ENCODE assay signal across 8 mouse cellular contexts in the genomic region with DNA sequence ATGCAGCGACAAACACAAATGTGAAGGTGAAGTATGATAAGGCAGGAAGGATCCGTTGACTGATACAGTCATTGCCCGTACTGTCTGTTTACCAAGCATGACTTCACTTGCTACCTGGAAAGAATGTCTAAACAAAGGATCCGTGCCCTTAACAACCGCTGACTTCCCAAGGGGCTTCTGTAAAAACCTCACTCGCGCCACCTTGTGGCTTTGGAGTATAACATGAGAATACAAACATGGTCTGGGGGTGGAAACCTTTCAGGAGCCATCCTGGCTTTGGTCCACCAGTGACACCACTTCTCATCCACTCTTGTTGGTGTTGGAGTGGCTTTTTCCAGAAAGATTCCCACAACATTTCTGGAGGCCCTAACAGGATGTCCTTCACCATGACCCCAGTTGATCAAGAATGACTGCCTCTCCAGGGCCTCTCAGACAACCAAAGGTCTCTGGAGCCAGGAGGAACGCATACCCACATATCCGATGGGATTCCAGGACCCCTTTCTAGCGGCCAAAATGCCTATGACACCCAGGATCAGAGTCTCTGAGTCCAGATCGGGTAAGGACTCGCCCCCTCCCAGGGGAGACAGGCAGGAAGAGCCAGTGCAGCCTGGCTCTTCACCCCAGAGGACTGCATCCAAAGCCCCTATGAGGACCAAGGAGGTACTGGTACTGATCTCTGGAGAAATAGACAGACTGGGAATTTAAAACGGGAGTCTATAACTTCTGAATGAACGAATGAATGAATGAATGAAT. TPM values are rescaled to one million over a fixed set of nuclear protein-coding genes. Genes with fewer than 3 reads are reported as not detected.
DNase-seq lines count a peak whose midpoint lies in the region; ATAC-seq and TF ChIP-seq lines count a peak whose summit lies in the region.

No protein-coding gene starts in this region.

- no peak for TF ChIP-seq POLR2A in liver, adult 2 months (IDR thresholded peaks at IDR 0.05; ENCODE audit: extremely low read depth, insufficient read depth, low read length)
- no peak for TF ChIP-seq POLR2A in myocyte (IDR thresholded peaks at IDR 0.05; ENCODE audit: insufficient read length, low read depth)

- peak overlapping the region; percentile 29; the same call in 1 of the 2 replicates for H3K9ac ChIP-seq in intestine, embryonic 16.5 days (ENCODE audit: low read depth, low read length)
- H3K9ac ChIP-seq in liver, adult 2 months (ENCODE audit: low read depth, low read length) = no peak overlapping the region; the same call in 1 of the 2 replicates

- H3K27me3 ChIP-seq in intestine, embryonic 16.5 days (replicated peaks; ENCODE audit: control insufficient read depth, insufficient read depth, low read length) = no peaks in the 10 kb centered on the region
- no peaks in the 10 kb centered on the region for H3K27me3 ChIP-seq in liver, adult 2 months (ENCODE audit: control insufficient read depth, insufficient read depth, low read length)
- H3K27me3 ChIP-seq in myocyte (ENCODE audit: control insufficient read depth, insufficient read depth, insufficient read length) = no peaks in the 10 kb centered on the region
- H3K27me3 ChIP-seq in splenic B cell, adult 2 months (ENCODE audit: control insufficient read depth, insufficient read depth, low read length, poor library complexity, severe bottlenecking) = no peaks in the 10 kb centered on the region

- peak; percentile 81 for ATAC-seq in granulocyte monocyte progenitor cell, adult 5-6 weeks (replicated peaks; ENCODE audit: poor library complexity, severe bottlenecking)
- ATAC-seq in intestine, embryonic 16.5 days = peak; percentile 33

- intact Hi-C loops in left cerebral cortex, adult 2 months (cut with DNase I) = loop anchor here (1.0 to 2.0 kb wide), 2 partner anchors 30 to 99 kb away; no protein-coding TSS in a partner anchor

- H3ac ChIP-seq in myocyte (ENCODE audit: control insufficient read depth, insufficient read length) = no peak overlapping the region

- H3K4me2 ChIP-seq in intestine, embryonic 16.5 days (ENCODE audit: low read depth, low read length) = peak overlapping the region; percentile 38
- H3K4me2 ChIP-seq in myocyte (ENCODE audit: low read depth) = peak overlapping the region; percentile 60

- H3K79me2 ChIP-seq in liver, adult 2 months (ENCODE audit: control insufficient read depth, insufficient read depth, low read length) = no peaks in the 10 kb centered on the region
- no peaks in the 10 kb centered on the region for H3K79me2 ChIP-seq in myocyte (ENCODE audit: control insufficient read depth, insufficient read depth)

- H3K9me3 ChIP-seq in intestine, embryonic 16.5 days (ENCODE audit: control insufficient read depth, low read length) = no peaks in the 10 kb centered on the region

- DNase-seq in left cerebral cortex, adult 2 months (ENCODE audit: extremely low spot score in 1 of 2, low spot score in 2 of 2) = peak; percentile 63 to 74
- no peak for DNase-seq in left cerebral cortex, adult 11 months (ENCODE audit: low spot score)
- peak; percentile 93 for DNase-seq in embryo, embryonic 10 days (ENCODE audit: low spot score)
- DNase-seq in liver, adult 2 months (ENCODE audit: extremely low read depth, low read depth, low spot score) = peak; percentile 19
- peak; percentile 88 for DNase-seq in splenic B cell, adult 2 months (ENCODE audit: low read depth, low spot score)

- TF ChIP-seq CTCF in left cerebral cortex, adult 2 months (IDR thresholded peaks at IDR 0.05) = peak; percentile 79
- TF ChIP-seq CTCF in liver, adult 2 months (IDR thresholded peaks at IDR 0.05; ENCODE audit: low read depth, low read length) = peak; percentile 52; the same call in 1 of the 2 replicates

- peaks cover 11% of the 10 kb centered on the region for H3K4me1 ChIP-seq in intestine, embryonic 16.5 days (ENCODE audit: control insufficient read depth, insufficient read depth, low read length)
- peaks cover 6% of the 10 kb centered on the region for H3K4me1 ChIP-seq in liver, adult 2 months (ENCODE audit: control insufficient read depth, insufficient read depth, low read length)

- H3K4me3 ChIP-seq in left cerebral cortex, adult 2 months = no peak overlapping the region
- peak overlapping the region; percentile 9; the same call in 1 of the 2 replicates for H3K4me3 ChIP-seq in intestine, embryonic 16.5 days (ENCODE audit: low read length)
- no peak overlapping the region for H3K4me3 ChIP-seq in liver, adult 2 months (ENCODE audit: insufficient read depth, low read depth, low read length)
- H3K4me3 ChIP-seq in myocyte = no peak overlapping the region

- H3K36me3 ChIP-seq in intestine, embryonic 16.5 days (ENCODE audit: control insufficient read depth, insufficient read depth, low read length) = no peaks in the 10 kb centered on the region
- H3K36me3 ChIP-seq in liver, adult 2 months (ENCODE audit: control insufficient read depth, insufficient read depth, low read length) = no peaks in the 10 kb centered on the region
- no peaks in the 10 kb centered on the region for H3K36me3 ChIP-seq in myocyte (ENCODE audit: control insufficient read depth, insufficient read depth)
- H3K36me3 ChIP-seq in splenic B cell, adult 2 months (ENCODE audit: control insufficient read depth, insufficient read depth, low read length, poor library complexity, severe bottlenecking) = no peaks in the 10 kb centered on the region

- WGBS in intestine, embryonic 16.5 days = 25% methylated on average over 14 of the region's 14 CpGs
- WGBS in liver, adult 2 months = 21% methylated on average over 14 of the region's 14 CpGs

- no peak overlapping the region; the same call in 1 of the 2 replicates for H3K27ac ChIP-seq in left cerebral cortex, adult 2 months
- H3K27ac ChIP-seq in intestine, embryonic 16.5 days (ENCODE audit: low read length) = 0 out of 2 replicates have a peak overlapping the region, but pooled peaks have one; percentile 14
- no peak overlapping the region for H3K27ac ChIP-seq in liver, adult 2 months (replicated peaks; ENCODE audit: insufficient read depth, low read depth, low read length)

TF ChIP-seq in myocyte, 11 proteins besides CTCF, POLR2A, EP300 and RAD21:
- TF ChIP-seq POLR2AphosphoS2 (IDR thresholded peaks at IDR 0.05; ENCODE audit: insufficient read length, low read depth) (no peak), MAX (IDR thresholded peaks at IDR 0.05; ENCODE audit: low read depth) (no peak), E2F4 (IDR thresholded peaks at IDR 0.05; ENCODE audit: insufficient read depth) (no peak), MYOG (IDR thresholded peaks at IDR 0.05; ENCODE audit: control insufficient read depth in 1 of 3, insufficient read depth in 1 of 3, insufficient read length in 2 of 3, low read depth in 2 of 3) (no peak), TCF3 (IDR thresholded peaks at IDR 0.05; ENCODE audit: insufficient read length, low read depth) (no peak), SRF (IDR thresholded peaks at IDR 0.05; ENCODE audit: control insufficient read depth, insufficient read length, low read depth) (no peak), REST (IDR thresholded peaks at IDR 0.05; ENCODE audit: insufficient read depth, insufficient read length) (no peak), TCF12 (IDR thresholded peaks at IDR 0.05; ENCODE audit: insufficient read depth, poor library complexity, severe bottlenecking) (no peak), CEBPB (IDR thresholded peaks at IDR 0.05; ENCODE audit: insufficient read depth, poor library complexity, severe bottlenecking) (no peak), USF1 (IDR thresholded peaks at IDR 0.05; ENCODE audit: low read depth) (no peak), MYOD1 (IDR thresholded peaks at IDR 0.05; ENCODE audit: control insufficient read depth in 1 of 3, insufficient read length in 2 of 3, low read depth in 2 of 3) (no peak)

RNA-seq across cellular contexts. Expression of gene Ceacam9, which starts 7.0 kb away (rescaled TPM):
- total RNA-seq in left cerebral cortex, adult 2 months (2021) = under 1 TPM; 0.32 to 0.33 TPM
- not detected in 2 replicates for total RNA-seq in granulocyte monocyte progenitor cell, adult 5-6 weeks (2014; fragmentation: Nextera tagmentation)
- total RNA-seq in granulocyte monocyte progenitor cell, adult 5-6 weeks (2017) = not detected in 2 replicates
- polyA plus RNA-seq in intestine, embryonic 16.5 days (2015; fragmentation: Nextera tagmentation; extraction: Ambion mirVana) = 0.10 TPM in 1 of 2 replicates, not detected in the other
- not detected in 2 replicates for total RNA-seq in liver, adult 2 months (2014; rRNA removed)
- not detected in 2 replicates for polyA plus RNA-seq in liver, adult 2 months (2012; rRNA removed)
- not detected for polyA plus RNA-seq in myocyte (2012; fragmentation: generic; extraction: Trizol)

RNA-seq across cellular contexts. Expression of gene Ap2s1, which starts 9.4 kb away (rescaled TPM):
- 100 to 1,000 TPM; 248 to 254 TPM for total RNA-seq in left cerebral cortex, adult 2 months (2021)
- 141 and 168 TPM in 2 replicates for total RNA-seq in granulocyte monocyte progenitor cell, adult 5-6 weeks (2014; fragmentation: Nextera tagmentation)
- 102 and 128 TPM in 2 replicates for total RNA-seq in granulocyte monocyte progenitor cell, adult 5-6 weeks (2017)
- polyA plus RNA-seq in intestine, embryonic 16.5 days (2015; fragmentation: Nextera tagmentation; extraction: Ambion mirVana) = 266 and 271 TPM in 2 replicates
- total RNA-seq in liver, adult 2 months (2014; rRNA removed) = 116 and 134 TPM in 2 replicates
- polyA plus RNA-seq in liver, adult 2 months (2012; rRNA removed) = 171 and 195 TPM in 2 replicates
- 247 TPM for polyA plus RNA-seq in myocyte (2012; fragmentation: generic; extraction: Trizol)

RNA-seq across cellular contexts. Expression of gene Slc1a5, which starts 52.4 kb away (rescaled TPM):
- total RNA-seq in left cerebral cortex, adult 2 months (2021) = 1 to 10 TPM; 3.2 to 6.2 TPM
- 110 and 118 TPM in 2 replicates for total RNA-seq in granulocyte monocyte progenitor cell, adult 5-6 weeks (2014; fragmentation: Nextera tagmentation)
- total RNA-seq in granulocyte monocyte progenitor cell, adult 5-6 weeks (2017) = 46.4 and 47.2 TPM in 2 replicates
- 44.5 and 49.0 TPM in 2 replicates for polyA plus RNA-seq in intestine, embryonic 16.5 days (2015; fragmentation: Nextera tagmentation; extraction: Ambion mirVana)
- total RNA-seq in liver, adult 2 months (2014; rRNA removed) = 1.8 and 3.4 TPM in 2 replicates
- 2.6 and 4.2 TPM in 2 replicates for polyA plus RNA-seq in liver, adult 2 months (2012; rRNA removed)
- polyA plus RNA-seq in myocyte (2012; fragmentation: generic; extraction: Trizol) = 113 TPM

RNA-seq across cellular contexts. Expression of gene Ceacam15, which starts 53.3 kb away (rescaled TPM):
- total RNA-seq in left cerebral cortex, adult 2 months (2021) = not detected
- not detected in 2 replicates for total RNA-seq in granulocyte monocyte progenitor cell, adult 5-6 weeks (2014; fragmentation: Nextera tagmentation)
- total RNA-seq in granulocyte monocyte progenitor cell, adult 5-6 weeks (2017) = not detected in 2 replicates
- polyA plus RNA-seq in intestine, embryonic 16.5 days (2015; fragmentation: Nextera tagmentation; extraction: Ambion mirVana) = not detected in 2 replicates
- not detected in 2 replicates for total RNA-seq in liver, adult 2 months (2014; rRNA removed)
- polyA plus RNA-seq in liver, adult 2 months (2012; rRNA removed) = not detected in 2 replicates
- polyA plus RNA-seq in myocyte (2012; fragmentation: generic; extraction: Trizol) = not detected

Comparison
In these comparisons a context has a peak if more than half of its experiments do, and no peak if none do; other contexts are left out.
1. RNA of gene Slc1a5, which starts 52.4 kb away (total RNA-seq): 46.4 to 118 TPM in granulocyte monocyte progenitor cell, adult 5-6 weeks; 3.2 to 6.2 TPM in left cerebral cortex, adult 2 months and 1.8 to 3.4 TPM in liver, adult 2 months; every median in the first group is over 4 times any median in the second.